Mouse (Mus musculus) C2C12 (cell line): ENCODE measurements around the gene Fam213b.

Source experiments
- CTCF ChIP-seq: IDR thresholded peaks from one replicate; pipeline ENCODE4 v1.5.1; 2011; ENCODE audit not compliant: control insufficient read depth, insufficient read depth, insufficient read length
- FOSL1 ChIP-seq: IDR thresholded peaks from one replicate; pipeline ENCODE4 v1.8.0; 2011; ENCODE audit warnings: mild to moderate bottlenecking, low read length; ENCODE audit not compliant: poor library complexity, insufficient read depth, severe bottlenecking
- MAX ChIP-seq: IDR thresholded peaks from one replicate; pipeline ENCODE4 v1.6.1; 2011; ENCODE audit warnings: mild to moderate bottlenecking, control low read depth
- MYOD1 ChIP-seq: IDR thresholded peaks from one replicate; pipeline ENCODE4 v1.6.1; 2011; ENCODE audit warnings: low read depth; ENCODE audit not compliant: control insufficient read depth, insufficient read length
- MYOG ChIP-seq: IDR thresholded peaks from one replicate; pipeline ENCODE4 v1.6.1; 2011; ENCODE audit not compliant: control insufficient read depth, insufficient read length; ENCODE audit errors: extremely low read depth
- USF1 ChIP-seq: IDR thresholded peaks from one replicate; pipeline ENCODE4 v1.6.1; 2011; ENCODE audit warnings: low read depth, mild to moderate bottlenecking, control low read depth, moderate library complexity

GRCm38 (mm10) chr4:154882014-154882659, 16.8 kb downstream of the Fam213b start:
- TF ChIP-seq MAX, result no peak
- TF ChIP-seq CTCF, result no peak
- TF ChIP-seq MYOG, result no peak
- no peak for TF ChIP-seq USF1
- TF ChIP-seq FOSL1, result no peak
- TF ChIP-seq MYOD1, result no peak
